Mouse (Mus musculus) cortical plate, adult 2 months (tissue): ENCODE data around the gene Slpi.
A peak's percentile ranks its signal among the peaks of the same experiment; 100 is the strongest.

Experiments used
- CTCF ChIP-seq: fragments of 200-500 bp; IDR thresholded peaks from 2 replicates; pipeline ENCODE4 v1.5.1; 2011; ENCODE audit warnings: mild to moderate bottlenecking, control low read depth, low read length; ENCODE audit not compliant: insufficient read depth; ENCODE audit errors: extremely low read depth
- POLR2A ChIP-seq: fragments of 200-500 bp; IDR thresholded peaks from 2 replicates; pipeline ENCODE4 v1.6.1; 2011; ENCODE audit warnings: mild to moderate bottlenecking, low read length, control low read depth; ENCODE audit not compliant: insufficient read depth; ENCODE audit errors: extremely low read depth

DNA sequence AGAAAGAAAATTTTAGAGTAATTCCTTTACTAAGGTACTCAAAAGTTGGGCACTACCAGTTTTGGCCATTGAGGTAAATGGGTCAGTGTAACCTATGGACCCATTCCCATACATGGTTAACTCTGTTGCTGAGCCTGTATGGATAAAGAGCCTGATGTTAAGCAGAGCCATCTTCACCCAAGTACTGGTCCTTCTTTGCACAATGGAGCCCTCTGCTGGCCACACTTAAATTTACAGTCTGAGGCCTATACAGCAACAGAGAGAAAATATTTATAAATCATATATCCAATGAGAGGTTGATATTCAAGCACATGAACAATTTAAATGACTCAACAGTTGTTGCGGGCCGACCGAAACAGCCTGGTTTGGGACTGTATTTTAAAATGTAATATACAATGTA is 39.9 kb downstream of the Slpi start:
- peak; percentile 7; the same call in 1 of the 2 replicates for TF ChIP-seq CTCF
- TF ChIP-seq POLR2A, result no peak
